Mouse (Mus musculus) lung, postnatal 36 days (tissue): ENCODE results near the gene I830077J02Rik.
"Not testable (repeated sequence)": the region's sequence is repeated elsewhere in the genome, so short reads cannot be mapped to it uniquely, and the experiment has no call there.

Experiments used
- DNase-seq: peaks from one replicate; pipeline ENCODE4 v3.0.0; 2022; ENCODE audit warnings: mixed read lengths

The I830077J02Rik gene

GRCm38 (mm10) chr3:105917656-105918354, 14.7 kb downstream of the I830077J02Rik start:
- no peak for DNase-seq

GRCm38 (mm10) chr3:105916455-105916854, 16.0 kb downstream of the I830077J02Rik start:
- DNase-seq, result not testable (repeated sequence)

GRCm38 (mm10) chr3:105915281-105915680, 17.2 kb downstream of the I830077J02Rik start:
- peak; percentile 72 for DNase-seq

GRCm38 (mm10) chr3:105913839-105914681, 18.4 kb downstream of the I830077J02Rik start:
- DNase-seq, result no peak

- no peak for DNase-seq
Measured at GRCm38 (mm10) chr3:105912097-105912880, 20.2 kb downstream of the I830077J02Rik start.

GRCm38 (mm10) chr3:105910519-105911190, 21.8 kb downstream of the I830077J02Rik start:
- peak; percentile 73 for DNase-seq

- DNase-seq, result no peak
Measured at GRCm38 (mm10) chr3:105908976-105909375, 23.5 kb downstream of the I830077J02Rik start.

- DNase-seq, result no peak
Measured at GRCm38 (mm10) chr3:105907956-105908655, 24.4 kb downstream of the I830077J02Rik start.

GRCm38 (mm10) chr3:105904721-105905120, 27.7 kb downstream of the I830077J02Rik start:
- no peak for DNase-seq

- no peak for DNase-seq
Measured at GRCm38 (mm10) chr3:105904213-105904612, 28.3 kb downstream of the I830077J02Rik start.

- no peak for DNase-seq
Measured at GRCm38 (mm10) chr3:105901468-105901867, 31.0 kb downstream of the I830077J02Rik start.

GRCm38 (mm10) chr3:105900716-105901115, 31.7 kb downstream of the I830077J02Rik start:
- peak; percentile 58 for DNase-seq

GRCm38 (mm10) chr3:105900266-105900665, 32.2 kb downstream of the I830077J02Rik start:
- no peak for DNase-seq

GRCm38 (mm10) chr3:105899394-105900147, 32.9 kb downstream of the I830077J02Rik start:
- DNase-seq, result peak; percentile 90

- no peak for DNase-seq
Measured at GRCm38 (mm10) chr3:105898861-105899260, 33.6 kb downstream of the I830077J02Rik start.

GRCm38 (mm10) chr3:105898325-105898724, 34.1 kb downstream of the I830077J02Rik start:
- peak; percentile 69 for DNase-seq

GRCm38 (mm10) chr3:105896811-105897210, 35.7 kb downstream of the I830077J02Rik start:
- no peak for DNase-seq

- DNase-seq, result peak; percentile 98
Measured at GRCm38 (mm10) chr3:105894601-105895592, 37.6 kb downstream of the I830077J02Rik start.

GRCm38 (mm10) chr3:105893941-105894391, 38.5 kb downstream of the I830077J02Rik start:
- peak; percentile 75 for DNase-seq
